ENCODE assay signal across 8 mouse cellular contexts in the genomic region with DNA sequence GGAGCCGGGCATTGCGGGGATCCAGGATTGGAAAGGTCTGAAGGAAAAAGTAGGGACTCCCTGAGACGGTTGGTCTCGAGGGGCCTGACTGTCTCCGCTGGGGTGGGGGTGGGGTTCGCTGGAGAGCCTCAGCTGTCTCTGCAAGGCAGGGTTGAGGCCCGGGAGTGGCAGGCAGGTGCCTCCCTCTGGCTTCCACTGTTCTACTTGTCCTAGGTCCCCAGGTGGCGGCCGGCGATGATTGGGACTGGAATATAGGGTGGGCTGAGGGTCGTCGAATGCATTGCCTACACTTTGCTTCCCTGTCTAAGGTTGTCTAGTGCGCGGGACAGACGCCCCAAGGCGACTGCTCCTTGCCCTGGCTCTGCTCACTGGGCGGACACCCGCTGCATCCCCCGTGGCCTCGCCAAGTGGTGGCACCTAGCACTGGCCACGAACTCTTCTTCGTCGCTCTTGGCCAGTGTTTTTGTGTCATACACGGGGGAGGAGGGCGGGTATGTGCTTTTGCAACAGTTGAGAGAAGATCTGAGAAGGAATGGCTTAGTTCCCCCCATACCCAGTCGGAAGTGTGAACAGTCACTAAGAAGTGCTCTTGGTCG. TPM values are rescaled to one million over a fixed set of nuclear protein-coding genes. Genes with fewer than 3 reads are reported as not detected.
A peak's percentile ranks its signal among the peaks of the same experiment; 100 is the strongest.
DNase-seq lines count a peak whose midpoint lies in the region; ATAC-seq lines count a peak whose summit lies in the region.

No protein-coding gene starts in this region.

- DNase-seq in layer of hippocampus, adult 9-11 months, result peak; percentile 5
- no peak for DNase-seq in layer of hippocampus, adult 8-10 months (ENCODE audit: low spot score in 2 of 2)
- DNase-seq in T-cell, adult 2 months (ENCODE audit: low spot score), result peak; percentile 17
- DNase-seq in lung, postnatal 10 days, result peak; percentile 16
- DNase-seq in ovary, postnatal 36 days (ENCODE audit: low spot score), result peak; percentile 29
- no peak for DNase-seq in cerebellum, postnatal 4 days (ENCODE audit: low spot score in 2 of 2)

- peak overlapping the region; percentile 69 for H3K4me2 ChIP-seq in embryonic facial prominence, embryonic 15.5 days (replicated peaks)
- H3K4me2 ChIP-seq in hindbrain, embryonic 15.5 days, result peak overlapping the region; percentile 72

- H3K27ac ChIP-seq in embryonic facial prominence, embryonic 15.5 days (replicated peaks), result no peak overlapping the region
- H3K27ac ChIP-seq in hindbrain, embryonic 15.5 days (replicated peaks), result no peak overlapping the region; the same call in 1 of the 2 replicates

- 18% methylated on average over 27 of the region's 27 CpGs for WGBS in embryonic facial prominence, embryonic 15.5 days
- WGBS in hindbrain, embryonic 15.5 days, result 23% methylated on average over 27 of the region's 27 CpGs

- H3K9ac ChIP-seq in embryonic facial prominence, embryonic 15.5 days, result 0 out of 2 replicates have a peak overlapping the region, but pooled peaks have one; percentile 21
- peak overlapping the region; percentile 43 for H3K9ac ChIP-seq in hindbrain, embryonic 15.5 days

- H3K4me3 ChIP-seq in embryonic facial prominence, embryonic 15.5 days (replicated peaks), result peak overlapping the region; percentile 50
- H3K4me3 ChIP-seq in hindbrain, embryonic 15.5 days, result peak overlapping the region; percentile 53

- H3K9me3 ChIP-seq in embryonic facial prominence, embryonic 15.5 days (replicated peaks), result no peaks in the 10 kb centered on the region
- no peaks in the 10 kb centered on the region for H3K9me3 ChIP-seq in hindbrain, embryonic 15.5 days

- ATAC-seq in embryonic facial prominence, embryonic 15.5 days (ENCODE audit: insufficient number of reproducible peaks, low FRiP score, low TSS enrichment, low read depth), result peak; percentile 75
- ATAC-seq in hindbrain, embryonic 15.5 days (ENCODE audit: low FRiP score, low read depth), result peak; percentile 87

- H3K4me1 ChIP-seq in embryonic facial prominence, embryonic 15.5 days, result no peaks in the 10 kb centered on the region
- no peaks in the 10 kb centered on the region for H3K4me1 ChIP-seq in hindbrain, embryonic 15.5 days (replicated peaks)

- no peaks in the 10 kb centered on the region for H3K36me3 ChIP-seq in embryonic facial prominence, embryonic 15.5 days
- no peaks in the 10 kb centered on the region for H3K36me3 ChIP-seq in hindbrain, embryonic 15.5 days

- H3K27me3 ChIP-seq in embryonic facial prominence, embryonic 15.5 days, result no peaks in the 10 kb centered on the region
- H3K27me3 ChIP-seq in hindbrain, embryonic 15.5 days, result no peaks in the 10 kb centered on the region

RNA-seq across cellular contexts. Expression of gene Mtm1, which starts 4.6 kb away (rescaled TPM):
- 1 to 10 TPM; 8.2 to 9.4 (median 8.6) TPM for total RNA-seq in layer of hippocampus, adult 8-10 months (2022)
- polyA plus RNA-seq in embryonic facial prominence, embryonic 15.5 days (2015; fragmentation: Nextera tagmentation; extraction: Ambion mirVana), result 4.8 and 5.1 TPM in 2 replicates
- 4.4 and 4.8 TPM in 2 replicates for polyA plus RNA-seq in hindbrain, embryonic 15.5 days (2015; fragmentation: Nextera tagmentation; extraction: Ambion mirVana)

Comparison
In these comparisons a context has a peak if more than half of its experiments do, and no peak if none do; other contexts are left out.
1. DNase-seq: peak in layer of hippocampus, adult 9-11 months (single experiment), T-cell, adult 2 months (single experiment), lung, postnatal 10 days (single experiment) and ovary, postnatal 36 days (single experiment); none in layer of hippocampus, adult 8-10 months (0 of 2) and cerebellum, postnatal 4 days (0 of 2).